Mouse (Mus musculus) brown adipose tissue, adult 24 weeks (tissue): ENCODE results near the gene Mtif3. TPM values are rescaled to one million over a fixed set of nuclear protein-coding genes. Genes with fewer than 3 reads are reported as not detected.

Source experiments
- H3K27ac ChIP-seq: fragments of 200-500 bp; replicated peaks from 2 replicates; pipeline ENCODE4 v1.5.1; 2012; ENCODE audit warnings: low read depth, mild to moderate bottlenecking, low read length
- H3K4me1 ChIP-seq: fragments of 200-500 bp; 2 replicates; pipeline ENCODE4 v1.6.1; 2012; ENCODE audit warnings: low read length, mixed read lengths; ENCODE audit not compliant: control insufficient read depth, insufficient read depth, insufficient read length
- H3K4me3 ChIP-seq: fragments of 200-500 bp; 2 replicates; pipeline ENCODE4 v1.5.1; 2012; ENCODE audit warnings: low read depth, mild to moderate bottlenecking, low read length, moderate library complexity; ENCODE audit not compliant: insufficient read depth
- polyA plus RNA-seq: library from polyadenylated mRNA; stranded (reverse); fragments of >200 nt; gene quantifications from 2 replicates; pipeline ENCODE4 v1.2.4, GENCODE M21; 2012; ENCODE audit not compliant: missing spikeins, insufficient read depth, insufficient read length

The Mtif3 gene
- polyA plus RNA-seq, 1 experiment: 36.3 TPM

DNA sequence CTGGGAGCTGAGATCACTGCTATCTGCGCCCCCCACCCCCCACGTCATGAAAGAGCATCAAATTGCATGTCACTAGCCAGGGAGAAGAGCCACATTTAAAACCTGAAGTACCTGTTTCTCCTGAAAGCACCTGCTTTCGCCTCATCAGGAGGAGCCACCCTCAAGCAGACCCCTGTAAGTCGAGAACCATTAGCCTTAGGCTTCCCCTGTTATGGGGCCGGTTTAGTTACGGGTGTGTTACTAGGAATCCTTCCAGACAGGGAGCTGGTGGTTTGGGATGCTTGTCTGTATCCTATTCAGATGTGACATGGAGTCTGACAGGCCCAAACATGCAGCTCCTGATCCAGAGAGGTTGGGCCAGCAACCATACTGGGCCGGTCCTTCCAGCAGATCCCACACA is 50.2 kb downstream of the Mtif3 start:
- no peaks in the 10 kb centered on the region for H3K4me1 ChIP-seq
- no peak overlapping the region for H3K4me3 ChIP-seq
- H3K27ac ChIP-seq: no peak overlapping the region

DNA sequence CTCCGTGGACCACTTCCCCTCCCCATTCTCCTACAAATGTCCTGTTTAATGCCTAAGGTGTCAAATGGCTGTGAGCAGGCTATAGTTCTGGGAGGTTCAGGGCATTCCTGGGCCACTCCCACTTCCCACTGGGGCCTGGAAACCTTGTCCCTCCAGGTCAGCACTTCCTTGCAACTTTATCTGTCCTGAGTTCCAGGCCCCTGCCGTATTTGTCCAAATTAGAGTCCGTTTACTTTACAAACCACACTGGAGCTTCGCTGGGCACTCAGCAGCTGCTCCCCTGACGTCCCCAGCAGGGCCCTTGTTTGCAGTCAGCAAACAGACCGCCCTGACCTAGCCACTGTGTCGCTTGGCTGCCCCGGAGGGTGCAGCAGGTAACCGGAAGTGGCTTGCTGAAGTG is 51.4 kb downstream of the Mtif3 start:
- Histone ChIP-seq H3K4me3 (no peak overlapping the region), H3K4me1 (no peaks in the 10 kb centered on the region), H3K27ac (no peak overlapping the region)

DNA sequence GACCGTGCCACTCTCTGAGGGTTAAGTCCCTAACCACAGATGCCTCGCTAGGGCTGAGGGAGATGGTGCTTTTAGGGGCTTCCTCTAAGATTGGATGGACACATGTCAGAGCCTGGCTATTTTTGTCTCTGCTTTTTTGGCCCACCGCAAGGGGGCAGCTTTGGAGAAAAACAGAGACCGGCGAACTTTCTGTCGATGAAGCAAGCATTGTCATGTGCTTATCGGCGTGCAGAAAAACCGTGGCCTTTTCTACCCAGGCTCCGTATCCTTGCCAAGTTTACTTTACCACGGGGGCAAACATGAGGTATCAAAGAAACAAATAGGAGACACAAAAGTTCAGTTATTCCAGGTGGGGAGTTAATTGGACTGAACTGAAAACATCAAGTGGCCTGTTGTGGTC is 55.0 kb downstream of the Mtif3 start:
- no peak overlapping the region for H3K4me3 ChIP-seq
- H3K4me1 ChIP-seq: no peaks in the 10 kb centered on the region
- H3K27ac ChIP-seq: no peak overlapping the region

GRCm38 (mm10) chr5:146907533-146907932 is 56.1 kb downstream of the Mtif3 start:
- Histone ChIP-seq H3K4me3 (no peak overlapping the region), H3K27ac (no peak overlapping the region), H3K4me1 (no peaks in the 10 kb centered on the region)

DNA sequence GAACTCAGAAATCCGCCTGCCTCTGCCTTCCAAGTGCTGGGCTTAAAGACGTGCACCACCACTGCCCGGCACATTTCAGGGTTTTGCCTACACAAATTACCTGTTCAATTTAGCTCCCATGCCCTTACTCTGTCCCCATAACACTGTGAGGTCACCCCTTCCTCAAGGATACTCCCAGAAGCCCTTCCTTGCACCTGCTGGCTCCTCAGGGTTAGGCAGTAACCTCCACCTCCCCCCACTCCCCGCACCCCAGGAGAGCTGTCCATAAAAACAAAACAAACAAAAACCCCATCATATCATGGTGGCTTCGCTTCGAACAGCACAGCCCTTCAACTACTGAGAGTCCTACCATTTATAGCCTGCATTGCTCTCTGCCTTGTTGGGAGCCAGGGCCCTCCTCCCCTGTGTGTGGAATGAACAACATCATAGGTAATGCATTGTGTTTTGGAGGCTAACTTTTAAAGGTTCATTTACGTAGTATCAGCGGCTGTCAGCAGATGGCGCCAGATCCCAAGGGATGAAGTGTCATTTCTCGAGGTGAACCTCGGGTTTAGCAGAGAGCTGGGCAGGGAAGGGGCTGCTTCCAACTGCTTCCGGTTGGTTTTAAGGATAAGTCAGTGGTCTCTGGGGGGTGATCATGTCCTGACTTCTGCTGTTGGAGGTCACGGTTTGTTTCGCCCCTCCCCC is 58.0 kb downstream of the Mtif3 start:
- Histone ChIP-seq H3K27ac (no peak overlapping the region), H3K4me1 (no peaks in the 10 kb centered on the region)

GRCm38 (mm10) chr5:146904404-146904803 is 59.2 kb downstream of the Mtif3 start:
- Histone ChIP-seq H3K4me1 (no peaks in the 10 kb centered on the region), H3K4me3 (no peak overlapping the region), H3K27ac (no peak overlapping the region)

More for the DNA sequence above, 58.0 kb downstream of the Mtif3 start:
- no peak overlapping the region for H3K4me3 ChIP-seq

Other genes starting within 250 kb of the Mtif3 start
- 11.1 and 24.9 TPM in 2 replicates for gene Usp12, start 168.8 kb downstream of the Mtif3 start, polyA plus RNA-seq
- 55.2 and 82.1 TPM in 2 replicates for gene Rpl21, start 130.9 kb downstream of the Mtif3 start, polyA plus RNA-seq
- 1.5 and 5.1 TPM in 2 replicates for gene Rasl11a, start 118.7 kb downstream of the Mtif3 start, polyA plus RNA-seq
- 36.4 and 46.3 TPM in 2 replicates for gene Gtf3a, start 15.1 kb downstream of the Mtif3 start, polyA plus RNA-seq
- gene Lnx2, start 112.8 kb upstream of the Mtif3 start, polyA plus RNA-seq: 6.6 and 7.0 TPM in 2 replicates
- 203 and 223 TPM in 2 replicates for gene Polr1d, start 113.2 kb upstream of the Mtif3 start, polyA plus RNA-seq
- gene Gsx1, start 224.9 kb upstream of the Mtif3 start, polyA plus RNA-seq: not detected in 2 replicates